Mouse (Mus musculus) retina, postnatal 7 days (tissue): Measurements from ENCODE around the gene Dnm3.

Experiments used
- DNase-seq: peaks from one replicate; pipeline ENCODE4 v3.0.0-alpha.2; 2012; ENCODE audit warnings: low read depth, low spot score

The Dnm3 gene

DNA sequence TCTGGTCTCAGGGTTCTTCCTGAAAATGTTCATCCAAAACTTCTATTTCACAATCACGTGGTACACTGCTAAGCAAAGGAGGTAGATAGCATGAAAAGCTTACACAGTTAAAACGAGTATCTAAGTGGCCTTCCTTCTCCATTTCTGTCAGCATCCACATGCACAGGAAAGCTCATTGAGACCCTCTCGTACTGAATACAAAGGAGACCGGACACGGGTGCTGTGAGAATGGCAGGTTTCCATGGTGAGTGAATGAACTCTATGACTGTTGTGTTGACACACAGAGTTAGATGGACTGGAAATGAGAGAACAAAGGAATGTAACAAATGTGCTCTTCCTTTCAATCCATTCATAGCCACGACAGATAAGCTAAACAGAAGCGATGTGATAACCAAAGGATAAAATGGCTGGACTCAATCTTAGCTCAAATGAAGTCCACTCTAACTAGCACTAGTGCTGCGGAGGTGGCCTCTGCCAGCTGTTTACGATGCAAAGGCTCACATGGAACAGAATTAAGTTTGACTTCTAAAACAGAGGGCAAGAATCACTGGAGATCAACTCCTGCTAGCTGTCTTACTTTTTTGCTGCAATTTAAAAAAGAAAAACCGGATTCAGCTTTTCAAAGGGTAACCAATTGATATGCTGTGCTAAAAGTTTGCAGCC, 268.2 kb downstream of the Dnm3 start:
- DNase-seq = no peak

GRCm38 (mm10) chr1:162209010-162209409, 268.8 kb downstream of the Dnm3 start:
- DNase-seq = no peak

DNA sequence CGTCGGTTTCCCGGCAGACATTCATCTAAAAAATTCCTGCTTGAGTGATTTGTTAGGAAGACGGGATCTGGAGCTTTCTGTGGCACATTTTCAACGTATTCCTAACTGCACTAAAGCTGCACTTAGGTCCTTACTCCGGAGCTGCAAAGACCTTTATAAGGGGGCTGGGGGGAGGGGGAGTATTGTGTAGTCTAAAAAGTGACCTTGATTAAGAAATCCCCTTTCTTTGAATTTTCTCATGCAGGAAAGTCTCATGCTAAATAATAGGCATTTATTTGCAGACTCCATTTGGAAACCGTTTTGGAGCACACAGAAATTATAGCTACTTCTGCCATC, 270.2 kb downstream of the Dnm3 start:
- no peak for DNase-seq

DNA sequence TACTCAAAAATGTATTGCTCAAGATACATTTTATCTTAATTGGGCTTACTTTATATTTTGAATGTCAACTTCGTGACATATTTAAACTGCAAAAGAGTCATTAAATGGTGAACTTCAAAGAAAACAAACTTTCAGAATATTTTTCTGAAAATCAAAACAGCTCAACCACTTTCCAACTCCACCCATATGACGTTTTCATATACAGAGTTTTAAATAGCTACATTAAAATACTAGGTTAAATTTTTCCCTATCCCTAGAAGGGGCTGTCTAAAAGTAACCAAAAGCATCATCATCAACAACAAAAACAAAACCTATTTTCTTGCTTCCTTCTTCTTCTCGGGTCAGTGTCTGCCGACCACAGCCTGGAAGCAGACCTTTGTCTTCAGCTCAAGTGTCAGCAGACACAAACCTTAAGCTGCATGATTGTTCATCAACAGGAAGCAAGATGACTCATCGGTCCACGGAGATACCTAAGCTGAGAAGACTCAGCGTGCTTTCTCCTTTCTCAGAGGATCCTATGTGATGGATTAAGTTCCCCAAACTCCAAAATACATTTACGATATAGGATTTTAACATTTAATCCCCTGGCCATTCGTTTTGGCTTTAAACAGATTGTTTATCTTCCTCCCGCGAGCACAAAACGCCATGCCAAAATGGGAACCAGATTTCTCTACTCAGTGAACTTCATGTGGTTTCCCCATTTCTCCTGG, 270.7 kb downstream of the Dnm3 start:
- no peak for DNase-seq

- DNase-seq = no peak
Measured at GRCm38 (mm10) chr1:162202465-162203348, 275.1 kb downstream of the Dnm3 start.

DNA sequence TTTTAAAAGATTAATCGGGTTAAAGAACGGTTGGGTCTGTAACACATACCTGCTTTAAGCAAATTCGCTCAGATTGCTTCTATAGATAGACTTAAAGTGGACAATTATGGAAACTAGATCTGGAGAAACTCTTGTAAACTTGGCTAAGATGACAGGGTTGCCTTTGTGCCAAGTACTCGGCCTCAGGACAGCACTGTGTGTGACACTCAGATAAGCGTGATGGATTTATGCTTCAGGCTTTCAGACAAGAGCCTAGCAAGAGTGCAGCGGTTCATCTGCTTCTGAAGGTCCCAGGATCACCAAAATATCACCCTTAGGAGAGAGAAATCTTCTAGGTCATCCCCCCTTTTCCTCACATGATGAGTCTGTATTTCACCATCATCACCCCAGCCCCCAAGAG, 277.4 kb downstream of the Dnm3 start:
- DNase-seq = no peak

DNA sequence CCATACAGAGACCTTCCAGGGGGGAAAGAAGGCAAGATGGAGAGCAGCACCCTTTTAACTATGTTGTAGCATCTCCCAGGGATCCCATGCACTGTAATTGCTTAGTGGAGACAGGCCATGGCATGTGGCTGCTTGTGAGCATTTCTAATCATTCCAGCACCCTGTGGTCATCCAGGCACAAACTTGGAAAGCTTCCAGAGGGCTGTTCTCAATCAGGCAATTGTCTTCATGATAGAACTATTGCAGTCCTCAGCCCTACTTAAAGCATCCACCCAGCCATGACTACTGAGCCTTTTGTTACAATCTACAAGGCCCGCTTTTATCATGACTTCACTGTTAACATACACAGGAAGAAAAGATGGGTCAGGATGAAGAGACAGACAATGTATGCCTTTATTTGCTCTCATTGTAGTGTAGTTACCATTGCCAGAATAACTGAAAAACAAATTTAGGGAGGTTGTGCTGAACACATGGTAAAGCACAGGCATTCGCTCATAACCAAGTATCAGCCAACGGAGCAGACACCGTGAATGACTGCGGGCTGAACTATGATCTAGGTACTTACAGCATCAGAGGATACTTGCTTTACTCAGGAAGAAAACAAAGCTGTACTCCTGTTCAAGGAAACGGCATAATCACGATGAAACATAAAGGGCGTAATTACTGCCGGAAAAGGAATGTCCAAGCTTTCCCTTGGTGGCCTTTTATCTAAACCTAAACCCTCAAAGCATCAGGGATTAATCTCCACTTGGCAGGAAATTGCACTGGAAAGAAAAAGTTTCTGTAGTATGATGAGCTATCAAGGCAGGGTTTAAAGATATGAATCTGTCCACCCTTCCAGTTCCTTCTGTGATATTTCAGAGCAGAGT, 280.8 kb downstream of the Dnm3 start:
- peak; percentile 24 for DNase-seq

DNA sequence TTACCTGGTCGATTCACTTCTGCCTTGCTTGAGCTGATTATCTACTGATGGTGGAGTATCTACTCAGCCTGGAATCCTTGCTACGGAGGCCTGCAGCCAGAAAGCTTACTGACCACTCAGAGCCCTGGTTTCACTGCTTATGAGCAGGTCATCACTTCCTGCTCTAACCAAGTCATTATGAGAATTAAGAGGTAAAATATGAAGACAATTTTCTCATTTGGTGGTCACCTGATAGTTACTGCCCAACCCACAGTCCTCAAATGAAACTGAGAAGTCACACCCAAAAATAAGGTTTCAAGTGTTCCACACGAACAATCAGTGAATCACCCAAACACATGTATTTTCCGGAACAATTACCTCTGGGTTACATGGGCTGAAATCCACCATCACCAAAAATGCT, 289.1 kb downstream of the Dnm3 start:
- DNase-seq = no peak

GRCm38 (mm10) chr1:162187352-162188120, 290.3 kb downstream of the Dnm3 start:
- no peak for DNase-seq

GRCm38 (mm10) chr1:162186470-162187351, 291.1 kb downstream of the Dnm3 start:
- DNase-seq = no peak

DNA sequence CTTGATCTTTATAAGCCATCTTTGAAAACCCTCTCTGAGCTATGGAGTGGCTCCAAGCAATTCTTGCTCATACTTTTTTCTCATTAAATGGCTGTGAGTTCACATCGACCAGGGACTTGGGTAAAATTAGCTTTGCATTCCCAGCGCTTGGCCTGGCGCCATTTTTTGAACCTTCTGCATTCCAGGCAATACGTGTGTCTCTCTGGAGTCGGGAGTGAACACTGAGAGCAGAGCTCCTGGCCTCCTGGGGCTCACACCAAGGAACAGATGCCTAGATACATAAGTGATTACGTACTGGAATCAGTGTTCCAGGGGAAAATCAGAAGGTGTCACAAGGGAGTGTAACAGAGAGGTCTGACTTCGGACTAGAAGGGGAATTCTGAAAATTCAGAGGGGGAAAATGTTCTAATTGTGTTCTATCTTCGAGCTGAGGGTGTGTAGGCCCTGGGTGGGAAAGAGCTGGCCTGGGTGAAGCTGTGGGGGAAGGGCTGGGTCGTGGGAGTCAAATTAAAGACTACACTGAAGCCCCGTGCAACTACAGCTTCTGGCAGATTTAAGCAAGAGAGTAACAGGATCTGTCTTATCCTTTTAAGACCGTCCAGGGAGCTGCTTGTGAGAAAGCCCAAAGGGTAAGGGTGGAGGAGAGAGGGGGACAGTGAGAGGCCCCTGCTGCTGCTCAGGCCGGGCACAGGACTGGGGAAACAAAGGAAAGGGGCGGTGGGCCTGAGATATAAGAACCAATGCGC, 293.7 kb downstream of the Dnm3 start:
- DNase-seq = no peak

- DNase-seq = no peak
Measured at GRCm38 (mm10) chr1:162183438-162183837, 294.4 kb downstream of the Dnm3 start.

- DNase-seq = no peak
Measured at GRCm38 (mm10) chr1:162181187-162181975, 296.5 kb downstream of the Dnm3 start.

DNA sequence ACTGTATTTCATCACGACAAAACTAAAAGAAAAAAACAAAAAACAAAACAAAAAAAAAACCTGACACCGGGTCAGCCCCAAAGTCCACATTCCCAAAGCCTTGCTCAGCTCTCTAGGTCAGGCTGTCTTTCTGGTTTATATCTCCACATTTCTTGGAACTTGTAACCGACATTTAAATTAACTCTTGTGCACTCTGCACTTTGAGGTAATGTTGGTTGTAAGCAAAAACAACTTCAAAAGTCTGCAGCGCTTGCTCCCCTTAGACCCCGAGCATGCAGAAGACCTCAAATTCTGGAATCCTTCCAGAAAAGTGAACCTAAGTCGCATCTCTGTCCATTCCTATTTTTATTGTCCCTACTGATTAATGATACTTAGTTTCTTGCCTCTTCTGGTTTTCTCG, 297.4 kb downstream of the Dnm3 start:
- DNase-seq = no peak

- no peak for DNase-seq
Measured at GRCm38 (mm10) chr1:162179401-162179800, 298.4 kb downstream of the Dnm3 start.

GRCm38 (mm10) chr1:162172806-162173205, 305.0 kb downstream of the Dnm3 start:
- no peak for DNase-seq

GRCm38 (mm10) chr1:162163687-162164484, 313.9 kb downstream of the Dnm3 start:
- DNase-seq = no peak
